Mouse (Mus musculus) left cerebral cortex, postnatal 10 days (tissue): Measurements from ENCODE around the gene Fam240a. TPM values are rescaled to one million over a fixed set of nuclear protein-coding genes. Genes with fewer than 3 reads are reported as not detected.
A peak's percentile ranks its signal among the peaks of the same experiment; 100 is the strongest.

Experiments used
- DNase-seq, 2 experiments: peaks; one replicate each; pipeline ENCODE4 v3.0.0; 2021 to 2022; ENCODE audit warnings: low spot score in 2 of 2, mixed read lengths in 1 of 2; ENCODE audit errors: extremely low spot score in 1 of 2
- intact Hi-C: fragments of 180-260 bp; cut with DNase I; formaldehyde crosslinking; loops from one replicate; pipeline ENCODE4 v1.15.1; 2025
- total RNA-seq, 2 experiments: library from RNA; stranded (reverse); gene quantifications; 2 replicates each; pipeline ENCODE4 v1.2.3; 2021

Gene Fam240a
- total RNA-seq, 2 experiments from 2014 or later, result not detected

DNA sequence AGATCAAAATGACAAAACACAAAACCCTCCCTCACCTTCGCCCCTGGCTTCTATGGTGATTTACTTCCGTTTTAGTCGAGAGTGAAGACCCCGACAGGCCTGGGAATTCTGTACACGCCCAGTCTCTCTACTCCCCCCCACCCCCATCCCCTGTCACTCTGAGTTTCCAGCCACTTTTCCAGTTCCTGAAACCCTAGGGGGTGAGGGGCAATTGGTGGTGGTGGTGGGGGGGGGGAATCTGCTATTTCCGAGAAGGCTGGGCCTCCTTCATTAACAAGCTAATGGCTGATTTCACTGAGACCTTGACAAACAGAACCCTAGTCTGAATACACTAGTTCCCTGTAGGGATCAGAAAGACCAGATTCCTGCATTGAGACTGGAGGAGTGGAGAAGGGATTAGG lies 30.6 kb upstream of the Fam240a start:
- peak in 1 of 2 experiments; percentile 1 for DNase-seq
- intact Hi-C loops, result loop anchor here (10.0 kb wide), 1 partner anchor 222 kb away; no protein-coding TSS in a partner anchor

DNA sequence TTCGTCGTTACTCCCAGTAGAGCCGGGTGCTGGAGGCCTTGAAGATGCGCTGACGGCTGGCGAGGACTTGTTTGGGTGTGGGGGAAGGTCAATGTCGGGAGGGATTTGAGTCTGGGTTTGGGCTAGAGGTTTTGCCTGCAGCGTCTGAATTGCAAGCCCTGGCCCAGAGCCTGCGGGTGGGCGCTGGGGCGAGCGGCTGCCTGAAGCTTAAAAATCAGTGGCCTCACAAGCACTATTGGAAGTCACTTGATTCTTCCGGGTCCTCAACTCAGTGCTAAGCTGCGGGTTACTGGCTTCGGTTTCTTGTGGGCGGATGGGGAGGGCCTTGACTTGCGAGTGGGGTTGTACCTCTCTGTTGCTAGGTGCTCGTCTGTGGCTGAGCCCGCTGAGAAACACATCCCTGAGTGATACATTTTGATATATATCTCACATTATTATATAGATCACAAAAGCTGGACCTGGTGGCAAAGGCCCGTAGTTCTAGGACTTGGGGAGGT lies 29.9 kb upstream of the Fam240a start:
- DNase-seq, result no peak

DNA sequence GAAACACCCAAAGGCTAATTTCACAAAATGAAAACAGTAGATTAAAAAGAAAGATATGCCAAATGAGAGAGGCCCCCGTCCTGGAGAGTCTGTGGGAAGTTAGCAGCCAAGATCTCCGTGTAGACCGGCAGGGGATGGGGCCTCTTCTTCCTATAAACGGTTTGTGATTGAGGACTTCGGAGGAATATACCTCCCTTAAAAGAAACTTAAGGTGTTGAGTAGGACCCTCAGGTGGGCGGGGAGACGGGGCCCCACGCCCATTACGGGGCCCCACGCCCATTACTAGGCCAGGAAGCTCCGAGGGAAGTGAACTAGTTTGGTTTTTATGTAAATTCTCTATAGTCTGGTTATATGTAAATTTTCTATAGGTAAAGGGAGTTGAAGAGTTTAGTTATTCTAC lies 29.3 kb upstream of the Fam240a start, which contains the start of gene Tdgf1:
Tdgf1 (minus strand) TSS at position 233 of the 400 bp plus-strand sequence.
- DNase-seq, result no peak
- intact Hi-C loops, result loop anchor here (10.0 kb wide), 1 partner anchor 221 kb away; no protein-coding TSS in a partner anchor

More for the DNA sequence above, 29.9 kb upstream of the Fam240a start:
- intact Hi-C loops, result loop anchor here (10.0 kb wide), 1 partner anchor 222 kb away; no protein-coding TSS in a partner anchor

GRCm38 (mm10) chr9:110945343-110945742 lies 28.7 kb upstream of the Fam240a start:
- intact Hi-C loops, result loop anchor here (10.0 kb wide), 1 partner anchor 221 kb away; no protein-coding TSS in a partner anchor
- no peak for DNase-seq

- DNase-seq, result no peak
- intact Hi-C loops, result loop anchor here (10.0 kb wide), 1 partner anchor 219 kb away; no protein-coding TSS in a partner anchor
These were observed 27.6 kb upstream of the Fam240a start for GRCm38 (mm10) chr9:110944265-110944664.

DNA sequence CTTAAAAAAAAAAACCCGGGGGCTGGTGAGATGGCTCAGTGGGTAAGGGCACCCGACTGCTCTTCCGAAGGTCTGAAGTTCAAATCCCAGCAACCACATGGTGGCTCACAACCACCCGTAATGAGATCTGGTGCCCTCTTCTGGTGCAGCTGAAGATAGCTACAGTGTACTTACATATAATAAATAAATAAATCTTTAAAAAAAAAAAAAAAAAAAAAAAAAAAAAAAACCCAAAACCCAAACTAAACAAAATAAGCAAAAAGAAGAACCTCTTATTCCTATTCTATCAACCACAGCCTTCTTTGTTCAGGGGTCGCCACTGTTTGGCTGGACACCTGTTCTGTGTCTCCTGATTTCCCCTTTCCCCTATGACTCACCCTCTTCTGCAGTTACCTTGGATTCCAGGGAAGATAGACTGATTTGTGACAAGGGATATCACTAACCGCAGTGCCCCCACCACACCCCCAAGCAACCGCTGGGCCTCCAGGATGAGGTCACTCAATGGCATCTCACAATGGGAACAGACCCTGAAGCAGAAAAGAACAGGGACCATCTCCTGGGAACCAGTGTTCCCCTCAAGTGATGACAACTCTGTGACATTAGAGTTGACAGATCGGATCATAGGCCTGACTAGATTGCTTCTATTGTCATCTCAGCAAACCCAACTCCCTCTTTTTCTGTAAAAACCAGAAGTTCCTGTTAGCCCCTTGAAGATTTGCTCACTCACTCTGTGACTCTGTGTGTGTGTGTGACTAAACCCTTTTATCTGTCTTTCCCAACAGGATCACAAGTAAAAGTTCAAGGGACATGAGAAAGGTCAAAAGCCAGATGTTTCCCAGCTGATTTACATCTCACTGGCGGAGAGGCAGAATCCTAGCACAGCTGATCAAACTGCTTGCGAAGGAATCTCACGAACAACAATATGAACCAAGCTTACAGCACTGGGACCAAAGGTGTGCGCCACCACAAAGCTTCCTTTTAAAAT lies 21.1 kb upstream of the Fam240a start:
- intact Hi-C loops, result no loop called here
- DNase-seq, result no peak

DNA sequence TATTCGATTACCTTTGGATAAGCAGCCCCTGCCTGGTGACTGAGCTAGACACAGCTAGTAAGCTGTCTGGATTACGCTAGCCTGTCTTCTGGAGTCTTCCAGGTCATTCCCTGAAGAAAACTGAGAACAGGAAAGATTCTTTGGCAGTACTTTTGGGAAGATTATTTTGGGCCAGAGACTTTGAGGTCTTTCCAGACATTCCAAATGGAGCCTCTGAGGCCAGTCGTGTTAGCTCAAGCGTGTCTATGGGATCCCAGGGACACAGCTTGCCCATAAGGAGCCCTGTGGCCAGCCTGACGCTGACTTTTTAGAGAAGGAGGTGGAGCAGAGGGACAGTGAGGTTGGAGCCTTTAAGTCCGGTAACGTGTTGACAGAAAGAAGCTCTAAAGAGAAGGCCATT lies 19.3 kb upstream of the Fam240a start:
- intact Hi-C loops, result no loop called here
- no peak for DNase-seq

DNA sequence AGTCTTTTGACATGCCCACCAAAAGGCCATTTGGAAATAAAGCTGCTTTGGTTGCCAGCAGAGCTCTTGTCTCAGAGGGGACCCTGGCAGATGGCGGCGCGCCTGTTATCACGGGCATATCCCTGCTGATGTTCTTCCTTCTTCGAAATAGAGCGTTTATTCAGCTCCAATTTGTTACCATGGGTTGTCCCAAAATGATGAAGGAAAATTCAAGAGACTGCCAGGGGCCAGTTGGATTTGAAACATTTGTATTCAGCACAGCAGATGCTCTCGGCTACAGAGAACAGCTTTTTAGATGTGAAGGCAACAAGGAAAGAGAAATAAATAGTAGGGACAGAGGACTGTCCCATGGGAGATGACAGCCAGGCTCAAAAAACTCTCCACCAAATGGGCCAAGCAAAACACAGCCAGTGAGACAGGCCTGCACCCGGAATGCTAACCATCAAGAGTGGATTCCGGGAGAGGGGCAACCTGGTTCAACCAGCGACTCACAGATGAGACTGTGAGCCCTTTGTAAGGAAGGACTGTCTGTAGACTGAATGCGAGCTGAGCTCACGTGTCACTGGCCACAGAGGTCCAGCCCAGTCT lies 17.3 kb upstream of the Fam240a start:
- peak; percentile 55 to 60 for DNase-seq
- intact Hi-C loops, result no loop called here

DNA sequence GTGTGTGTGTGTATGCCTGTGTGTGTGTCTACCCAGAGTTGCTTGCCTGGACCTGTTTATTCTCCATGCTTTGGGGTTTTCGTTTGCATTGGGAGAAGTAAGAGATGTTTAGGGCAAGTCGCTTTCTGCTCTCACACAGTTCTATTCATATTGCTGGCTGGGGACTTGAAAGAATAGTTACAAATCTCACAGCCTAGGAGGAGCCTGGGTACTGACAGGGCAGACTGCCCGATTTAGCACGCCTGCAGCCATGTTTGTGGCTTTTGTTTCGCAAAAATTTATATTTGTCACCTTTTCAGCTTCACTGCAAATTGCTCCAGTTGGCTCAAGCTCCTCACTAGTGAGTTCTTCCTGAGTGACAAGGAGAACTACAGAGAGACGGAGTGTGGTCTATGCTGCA lies 14.9 kb upstream of the Fam240a start:
- intact Hi-C loops, result no loop called here
- no peak for DNase-seq

GRCm38 (mm10) chr9:110922759-110923158 lies 6.1 kb upstream of the Fam240a start:
- DNase-seq, result peak; percentile 55 to 86
- intact Hi-C loops, result no loop called here

DNA sequence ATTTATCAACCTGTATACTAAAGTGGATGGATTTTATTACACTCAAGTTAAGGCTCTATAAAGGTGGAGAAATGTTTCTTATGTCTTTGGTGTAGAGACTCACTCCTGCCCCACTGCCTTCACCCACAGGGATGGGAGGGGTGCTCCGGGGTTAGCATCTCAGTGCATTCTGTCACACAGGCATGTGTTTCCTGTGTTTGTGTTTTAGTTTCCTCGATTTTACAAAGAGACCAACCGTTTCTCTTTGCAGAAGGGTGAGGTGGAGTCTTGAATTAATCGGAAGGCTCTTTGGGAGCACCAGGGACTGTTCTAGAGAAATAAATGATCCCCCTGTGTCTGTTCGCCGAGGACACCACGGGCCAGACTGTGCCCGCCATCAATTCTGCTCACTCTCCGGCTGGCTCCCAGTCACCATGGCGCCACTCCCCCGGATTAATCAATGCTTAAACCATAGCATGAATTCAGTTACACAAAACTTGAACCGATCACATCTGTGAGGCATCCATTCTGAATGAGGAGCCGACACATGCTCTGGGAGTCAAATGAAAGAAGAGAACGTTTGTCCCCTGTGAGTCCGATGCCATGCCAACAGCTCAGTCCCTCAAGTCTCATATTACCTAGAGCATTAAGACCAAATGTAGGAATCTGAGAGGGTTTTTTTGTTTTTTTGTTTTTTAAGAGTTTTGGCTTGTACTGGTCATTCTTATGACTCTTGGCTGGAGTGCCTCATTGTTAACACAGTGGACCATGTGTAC lies 4.2 kb upstream of the Fam240a start:
- intact Hi-C loops, result no loop called here

GRCm38 (mm10) chr9:110915466-110915865 lies 1.2 kb downstream of the Fam240a start:
- no peak for DNase-seq
- intact Hi-C loops, result no loop called here

More for the DNA sequence above, 4.2 kb upstream of the Fam240a start:
- DNase-seq, result no peak

- no peak for DNase-seq
- intact Hi-C loops, result no loop called here
These were observed 1.9 kb downstream of the Fam240a start for GRCm38 (mm10) chr9:110914631-110915236.

DNA sequence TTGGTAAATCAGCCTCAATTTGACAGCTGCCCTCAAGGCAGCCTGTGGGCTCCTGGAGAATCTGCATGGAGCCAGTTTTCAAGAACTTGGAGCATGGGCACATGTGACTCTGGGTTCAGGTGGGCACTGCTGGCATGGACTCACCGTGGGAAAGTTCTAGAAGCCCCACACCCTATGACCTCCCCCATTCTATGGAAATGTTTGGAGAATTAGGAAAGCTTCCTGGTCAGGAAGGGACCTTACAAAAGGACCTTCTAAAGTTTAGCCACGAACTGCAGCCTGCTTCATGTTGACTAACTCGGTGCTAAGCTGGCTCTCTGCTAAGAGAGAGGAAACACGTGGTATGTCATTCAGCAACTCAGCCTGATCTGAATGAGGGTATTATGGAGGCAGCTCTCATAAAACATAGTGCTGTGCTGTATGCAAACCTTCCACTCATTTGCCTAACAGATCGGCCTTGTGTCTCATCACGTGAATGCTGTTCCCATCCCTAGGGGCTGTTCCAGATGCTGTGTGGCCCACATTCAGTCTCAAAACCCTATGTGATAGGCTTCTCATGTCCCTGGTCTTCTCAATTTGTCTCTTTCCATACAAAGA lies 7.2 kb downstream of the Fam240a start:
- DNase-seq, result no peak

DNA sequence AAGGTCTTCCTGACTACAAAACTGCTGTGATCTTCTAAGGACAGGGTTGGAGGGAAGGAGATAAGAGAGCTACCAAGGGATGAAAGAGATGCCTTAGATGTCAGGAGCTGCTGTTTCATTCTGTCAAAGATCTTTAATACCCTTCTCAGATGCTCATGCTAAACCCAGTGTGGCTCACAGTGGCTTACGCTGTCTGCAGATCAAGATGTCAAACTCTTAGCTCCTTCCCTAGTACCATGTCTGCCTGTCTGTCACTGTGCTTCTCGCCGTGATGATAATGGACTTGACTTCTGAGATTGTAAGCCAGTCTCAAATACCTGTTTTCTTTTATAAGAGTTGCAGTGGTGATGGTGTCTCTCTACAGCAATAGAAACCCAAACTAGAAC lies 8.0 kb downstream of the Fam240a start:
- intact Hi-C loops, result no loop called here
- no peak for DNase-seq

More for the DNA sequence above, 7.2 kb downstream of the Fam240a start:
- intact Hi-C loops, result no loop called here

DNA sequence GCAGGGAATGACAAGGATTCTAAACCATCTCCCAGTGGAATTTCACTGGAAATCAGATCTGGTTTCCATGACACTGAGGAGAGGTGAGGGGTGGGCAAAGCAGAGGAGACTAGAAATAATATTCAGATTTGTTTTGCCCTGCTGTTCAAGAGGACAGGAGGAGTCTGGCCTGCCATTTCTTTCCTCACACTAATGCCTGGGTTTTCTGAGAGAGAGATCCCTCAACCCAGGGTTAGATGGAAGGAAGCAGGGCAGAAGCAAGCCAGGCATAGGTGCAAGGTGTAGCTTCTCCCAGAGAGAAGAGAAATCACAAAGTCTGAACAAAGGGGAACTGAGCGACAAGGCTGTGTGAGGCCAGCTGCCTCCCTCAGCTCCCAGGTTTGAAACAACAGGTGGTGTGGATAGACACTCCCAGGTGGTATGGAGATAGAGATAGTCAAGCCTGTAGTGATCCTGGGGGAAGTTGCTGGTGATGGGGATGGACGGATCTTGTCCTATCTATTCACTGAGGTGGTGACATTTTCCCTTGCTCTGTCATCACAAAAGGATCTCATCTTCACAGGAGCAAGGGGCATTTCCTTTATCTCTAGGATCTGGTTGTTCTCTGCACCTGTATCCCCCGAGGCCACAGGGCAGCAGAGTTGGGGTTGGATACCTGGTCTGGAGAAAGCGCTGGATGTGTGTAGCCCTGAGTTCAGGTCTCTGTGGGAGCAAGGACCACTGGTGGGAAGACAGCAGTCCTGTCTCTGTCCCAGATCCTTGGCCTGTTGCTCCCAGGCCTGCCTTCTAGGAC lies 8.6 kb downstream of the Fam240a start:
- intact Hi-C loops, result no loop called here
- no peak for DNase-seq

DNA sequence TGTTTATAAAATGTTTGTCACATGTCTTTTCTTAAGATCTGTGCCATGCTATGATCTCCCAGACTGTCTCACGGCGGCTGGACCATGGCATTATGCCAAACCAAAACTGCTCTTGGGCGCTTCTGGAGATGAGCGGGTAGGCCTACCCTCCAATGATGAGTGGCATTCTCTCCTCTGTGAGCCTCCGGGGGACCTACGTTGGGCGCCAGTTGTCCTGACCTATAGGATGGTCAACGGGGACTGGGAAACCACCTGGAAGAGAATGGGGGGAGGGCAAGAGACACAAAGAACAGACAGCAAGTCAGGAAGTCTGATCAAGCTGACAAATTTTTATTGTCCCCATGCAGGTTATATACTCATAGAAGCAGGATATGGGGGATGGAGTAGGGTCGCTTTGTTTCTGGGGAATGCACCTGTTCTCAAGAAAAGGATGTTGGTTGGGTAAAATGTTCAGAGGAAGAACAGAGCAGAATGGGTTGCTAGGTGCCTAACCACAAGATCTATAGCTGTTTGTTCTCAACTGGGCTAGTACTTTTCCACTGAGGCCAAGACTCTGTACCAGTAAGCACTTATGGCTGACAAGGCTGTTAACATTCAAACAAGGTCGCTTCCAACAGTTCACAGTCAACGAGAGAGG lies 9.3 kb downstream of the Fam240a start:
- intact Hi-C loops, result no loop called here

More for the DNA sequence above, 9.3 kb downstream of the Fam240a start:
- no peak for DNase-seq
